Mouse (Mus musculus): Measurements from ENCODE around the gene Grn. TPM values are rescaled to one million over a fixed set of nuclear protein-coding genes. Genes with fewer than 3 reads are reported as not detected.

Gene Grn
- total RNA-seq, 2 experiments from 2014 or later: 161 to 189 TPM

DNA sequence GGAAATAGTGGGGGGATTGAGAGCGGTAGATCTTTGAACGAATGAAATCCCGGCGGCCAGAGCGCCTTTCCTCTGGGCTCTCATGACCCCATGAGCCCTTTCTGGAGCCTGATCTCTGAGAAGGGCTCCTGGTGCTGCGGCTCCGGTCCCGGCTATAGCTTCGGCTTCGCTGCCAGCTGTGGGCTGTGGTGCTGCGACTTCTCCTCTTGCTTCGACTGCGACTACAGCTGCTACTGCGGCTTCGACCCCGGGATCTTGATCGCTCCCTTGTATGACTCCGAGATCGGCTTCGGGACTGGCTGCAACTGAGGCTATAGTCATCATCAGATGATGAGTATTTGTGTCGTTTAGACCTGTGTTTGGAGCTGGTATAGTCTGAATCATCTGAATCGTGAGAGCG is 49.5 kb downstream of the Grn start:
- no peak for DNase-seq

DNA sequence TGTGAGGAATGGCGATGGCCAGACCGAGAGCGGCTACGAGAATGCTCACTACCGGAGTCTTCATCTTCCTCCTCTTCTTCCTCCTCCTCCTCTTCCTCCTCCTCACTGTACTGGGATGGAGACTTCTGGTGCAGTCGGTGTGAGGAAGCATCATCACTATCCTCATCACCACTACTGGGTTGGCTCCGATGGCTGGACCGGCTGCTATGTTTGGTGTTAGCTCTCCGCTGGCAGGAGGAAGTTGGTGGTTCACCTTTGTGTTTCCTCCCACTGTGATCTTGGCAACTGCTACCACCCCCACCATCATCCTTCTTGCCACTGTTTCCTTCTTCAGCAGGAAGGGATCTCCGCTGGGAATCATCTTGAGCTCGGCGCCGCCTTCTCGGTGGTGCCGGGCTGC is 50.0 kb downstream of the Grn start:
- DNase-seq: no peak

DNA sequence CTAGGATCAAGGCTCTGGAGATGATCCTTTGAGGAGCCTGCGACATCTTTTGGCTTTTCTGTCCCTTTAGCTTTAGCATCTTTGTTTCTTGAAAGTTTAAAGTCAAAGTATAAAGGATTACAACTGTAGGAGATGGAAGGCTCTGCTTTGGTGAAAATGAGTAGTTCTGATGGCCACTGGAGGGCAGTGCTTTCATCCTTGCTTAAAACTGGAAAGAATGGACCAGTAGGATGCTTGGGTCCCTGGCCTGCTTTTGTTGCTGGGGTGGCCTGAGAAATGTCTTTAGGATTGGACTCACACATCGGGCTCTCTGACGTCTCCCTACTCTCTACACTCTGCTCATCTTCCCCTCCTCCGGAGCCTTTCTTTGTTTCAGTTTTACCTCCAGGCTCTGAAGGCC is 50.8 kb downstream of the Grn start:
- no peak for DNase-seq

DNA sequence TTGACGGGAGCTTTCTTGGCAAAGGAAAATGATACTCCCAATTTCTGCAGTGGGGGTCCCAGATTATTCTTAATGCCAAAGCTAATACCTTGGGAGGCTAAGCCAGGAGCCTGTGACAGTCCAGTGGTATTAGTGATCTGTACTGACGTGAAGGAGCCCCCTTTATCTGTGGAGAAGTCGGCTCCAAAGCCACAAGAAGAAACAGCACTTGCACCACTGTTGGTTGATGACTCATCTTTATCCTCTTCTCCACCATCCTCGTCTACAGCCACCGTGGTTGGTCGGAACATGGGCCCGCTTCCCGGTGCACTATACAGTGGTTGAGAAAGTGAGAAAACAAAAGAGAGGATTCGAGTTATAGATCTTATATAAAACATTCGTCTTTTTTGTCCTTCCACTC is 51.7 kb downstream of the Grn start:
- DNase-seq: no peak

Small RNAs within 50 kb of the gene (microRNA-seq; reads per million reads assigned to microRNA genes)
- not detected for gene Mir6930

Other genes starting within 250 kb of the Grn start
- 10 to 100 TPM; 77.5 to 80.8 TPM for gene Lsm12, start 245.0 kb upstream of the Grn start, total RNA-seq (2021)
- 10 to 100 TPM; 72.3 to 74.7 TPM for gene G6pc3, start 240.7 kb upstream of the Grn start, total RNA-seq (2021)
- gene Hdac5, start 200.1 kb upstream of the Grn start, total RNA-seq (2021): 100 to 1,000 TPM in 1 of 2 experiments, 10 to 100 TPM in 1; 84.4 to 113 TPM
- gene BC030867, start 181.4 kb upstream of the Grn start, total RNA-seq (2021): 1 to 10 TPM; 1.9 to 4.5 TPM
- gene Asb16, start 161.6 kb upstream of the Grn start, total RNA-seq (2021): 1 to 10 TPM; 1.1 to 2.6 TPM
- gene Tmub2, start 145.4 kb upstream of the Grn start, total RNA-seq (2021): 10 to 100 TPM; 36.6 to 41.1 TPM
- gene Atxn7l3, start 133.7 kb upstream of the Grn start, total RNA-seq (2021): 10 to 100 TPM; 47.2 to 51.3 TPM
- gene Ubtf, start 110.6 kb upstream of the Grn start, total RNA-seq (2021): 100 to 1,000 TPM in 1 of 2 experiments, 10 to 100 TPM in 1; 96.3 to 100 TPM
- 10 to 100 TPM; 26.6 to 64.2 TPM for gene Slc4a1, start 64.1 kb upstream of the Grn start, total RNA-seq (2021)
- 10 to 100 TPM; 21.2 to 34.3 TPM for gene Rundc3a, start 36.9 kb upstream of the Grn start, total RNA-seq (2021)
- 100 to 1,000 TPM; 327 to 377 TPM for gene Slc25a39, start 22.4 kb upstream of the Grn start, total RNA-seq (2021)
- gene Fam171a2, start 17.4 kb downstream of the Grn start, total RNA-seq (2021): 10 to 100 TPM; 12.3 to 15.3 TPM
- gene Itga2b, start 39.8 kb downstream of the Grn start, total RNA-seq (2021): 1 to 10 TPM; 4.3 to 5.7 TPM
- gene Gpatch8, start 126.1 kb downstream of the Grn start, total RNA-seq (2021): 10 to 100 TPM; 27.6 to 34.7 TPM
- under 1 TPM; 0.51 to 0.64 TPM for gene Gm11627, start 149.1 kb downstream of the Grn start, total RNA-seq (2021)
- gene Fzd2, start 174.1 kb downstream of the Grn start, total RNA-seq (2021): 1 to 10 TPM; 6.3 to 7.2 TPM
- gene Meioc, start 233.4 kb downstream of the Grn start, total RNA-seq (2021): not detected